Mouse (Mus musculus): ENCODE results near the gene Olfr1312. TPM values are rescaled to one million over a fixed set of nuclear protein-coding genes. Genes with fewer than 3 reads are reported as not detected.
"Not testable (repeated sequence)": the region's sequence is repeated elsewhere in the genome, so short reads cannot be mapped to it uniquely, and the experiment has no call there.

The Olfr1312 gene
- not detected in 2 replicates for polyA plus RNA-seq (2015; fragmentation: Nextera tagmentation; extraction: Ambion mirVana)

DNA sequence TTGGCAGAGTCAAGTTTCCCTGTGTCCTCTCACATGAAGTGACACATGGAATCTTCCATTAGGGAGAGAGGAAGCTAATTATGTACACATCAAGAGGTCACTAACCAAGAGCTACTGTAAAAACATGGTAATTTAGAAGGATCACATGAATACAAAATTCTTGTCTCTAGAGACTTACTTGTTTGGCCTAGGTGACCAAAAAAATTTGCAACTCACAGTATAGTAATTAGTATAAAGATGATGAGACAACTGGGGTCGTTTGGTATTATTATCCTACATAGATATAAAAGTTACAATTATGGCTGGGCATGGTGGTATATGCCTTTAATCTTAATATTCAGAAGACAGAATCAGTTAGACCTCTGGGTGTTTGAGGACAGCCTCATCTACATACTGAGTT, at the start of gene Olfr1312:
Gene Olfr1312, minus strand, starts transcription at position 101 of the 400 bp plus-strand sequence.
- no peaks in the 10 kb centered on the region for H3K4me1 ChIP-seq (replicated peaks)
- H3K36me3 ChIP-seq, result no peaks in the 10 kb centered on the region
- no peaks in the 10 kb centered on the region for H3K9me3 ChIP-seq
- 43% methylated on average over 1 of the region's 1 CpGs for WGBS
- ATAC-seq (ENCODE audit: low FRiP score, low read depth), result no peak
- no peaks in the 10 kb centered on the region for H3K27me3 ChIP-seq
- H3K4me3 ChIP-seq, result no peak within 1 kb of the TSS
- no peak within 1 kb of the TSS for H3K4me2 ChIP-seq
- H3K9ac ChIP-seq, result no peak within 1 kb of the TSS
- H3K27ac ChIP-seq (replicated peaks), result no peak within 1 kb of the TSS

DNA sequence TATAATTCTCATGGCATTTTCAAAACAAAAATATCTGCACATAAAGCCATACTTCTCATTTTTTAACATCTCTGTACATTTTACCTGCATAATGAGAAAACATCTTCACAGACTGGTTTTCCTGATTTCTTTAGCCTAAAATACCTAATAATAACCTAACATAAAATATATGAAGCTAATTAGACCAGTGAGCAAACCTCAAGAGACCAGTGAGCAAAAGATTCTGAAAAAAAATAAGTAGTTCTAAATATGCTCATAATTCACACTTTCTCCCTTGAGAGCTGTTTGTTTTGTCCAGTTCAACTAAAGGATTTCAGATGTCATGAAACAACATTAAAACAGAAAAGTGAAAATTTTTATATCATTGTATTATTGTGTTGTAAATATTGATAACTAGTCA, 46.6 kb upstream of the Olfr1312 start, which contains the start of gene Olfr1314:
Gene Olfr1314, minus strand, starts transcription at position 101 of the 400 bp plus-strand sequence.
- Histone ChIP-seq H3K9ac (no peak within 1 kb of the TSS), H3K9me3 (no peaks in the 10 kb centered on the region), H3K4me3 (no peak within 1 kb of the TSS), H3K4me2 (no peak within 1 kb of the TSS), H3K27me3 (no peaks in the 10 kb centered on the region), H3K4me1 (replicated peaks) (no peaks in the 10 kb centered on the region), H3K36me3 (no peaks in the 10 kb centered on the region), H3K27ac (replicated peaks) (no peak within 1 kb of the TSS)
- ATAC-seq (ENCODE audit: low FRiP score, low read depth), result no peak

DNA sequence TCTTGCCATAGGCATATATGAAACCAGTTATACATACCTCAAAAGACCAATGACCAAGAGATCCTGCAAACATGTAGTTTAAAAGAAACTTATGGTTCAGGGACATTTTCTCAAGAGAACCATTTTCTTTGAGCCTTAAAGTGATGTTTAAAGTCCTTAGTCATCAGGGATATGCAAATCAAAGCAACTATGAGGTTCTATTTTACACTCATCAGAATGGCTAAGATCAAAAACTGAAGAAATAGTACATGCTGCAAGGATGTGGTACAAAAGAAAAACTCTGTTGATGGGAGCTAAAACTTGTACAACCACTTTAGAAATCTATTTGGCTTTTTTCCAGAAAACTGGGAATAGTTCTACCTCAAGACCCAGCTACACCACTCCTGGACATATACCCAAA, 27.7 kb upstream of the Olfr1312 start, which contains the start of gene Olfr1313:
Gene Olfr1313, minus strand, starts transcription at position 101 of the 400 bp plus-strand sequence.
- no peak within 1 kb of the TSS for H3K4me3 ChIP-seq
- no peak for ATAC-seq (ENCODE audit: low FRiP score, low read depth)
- H3K27ac ChIP-seq (replicated peaks), result no peak within 1 kb of the TSS
- no peaks in the 10 kb centered on the region for H3K4me1 ChIP-seq (replicated peaks)
- H3K4me2 ChIP-seq, result no peak within 1 kb of the TSS
- H3K9ac ChIP-seq, result no peak within 1 kb of the TSS
- no peaks in the 10 kb centered on the region for H3K36me3 ChIP-seq
- H3K9me3 ChIP-seq, result no peaks in the 10 kb centered on the region
- no peaks in the 10 kb centered on the region for H3K27me3 ChIP-seq

DNA sequence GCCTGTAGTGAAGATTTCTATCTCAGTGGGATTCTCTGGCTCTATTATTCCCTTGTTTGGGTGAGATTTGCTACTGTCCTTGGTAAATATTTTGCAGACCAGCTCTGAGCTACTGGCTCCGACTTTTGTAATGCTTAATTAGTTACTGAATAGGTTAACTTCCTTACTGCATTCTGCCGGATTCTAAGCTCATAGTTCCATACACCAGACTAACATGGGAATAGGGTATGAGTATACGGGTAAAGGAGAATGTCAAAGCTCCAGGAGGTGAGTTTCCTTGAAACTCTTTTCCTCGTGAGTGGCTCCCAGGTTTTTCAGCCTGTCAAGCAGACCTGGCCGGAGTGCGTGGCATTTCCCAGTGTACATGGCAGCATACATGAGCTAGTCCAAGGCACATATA, 23.1 kb downstream of the Olfr1312 start:
- 50% methylated on average over 6 of the region's 6 CpGs for WGBS

DNA sequence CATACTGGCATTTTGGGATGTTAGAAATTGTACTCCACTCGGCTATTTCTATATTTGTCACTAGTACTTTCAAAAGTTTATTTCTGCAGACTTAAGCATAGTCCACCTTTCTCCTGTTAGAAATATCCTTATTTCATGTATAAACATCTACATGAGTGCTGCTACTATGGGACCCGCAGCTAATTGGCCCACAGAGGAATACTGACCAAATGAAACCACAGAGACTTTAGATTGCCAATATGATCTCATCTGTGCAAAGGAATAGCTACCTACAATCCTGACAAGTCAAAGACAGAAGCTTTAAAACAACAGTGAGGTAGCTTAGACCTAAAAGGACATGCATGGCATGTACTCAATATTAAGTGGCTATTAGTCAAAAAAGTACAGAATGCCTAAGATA, 25.7 kb downstream of the Olfr1312 start, which contains the start of gene Olfr1311:
Gene Olfr1311, minus strand, starts transcription at position 101 of the 400 bp plus-strand sequence.
- no peak within 1 kb of the TSS for H3K4me2 ChIP-seq
- no peaks in the 10 kb centered on the region for H3K36me3 ChIP-seq
- H3K27ac ChIP-seq (replicated peaks), result no peak within 1 kb of the TSS
- no peaks in the 10 kb centered on the region for H3K9me3 ChIP-seq
- H3K27me3 ChIP-seq, result no peaks in the 10 kb centered on the region
- no peak within 1 kb of the TSS for H3K4me3 ChIP-seq
- 93% methylated on average over 2 of the region's 2 CpGs for whole genome bisulfite sequencing
- no peak within 1 kb of the TSS for H3K9ac ChIP-seq
- no peak for ATAC-seq (ENCODE audit: low FRiP score, low read depth)
- no peaks in the 10 kb centered on the region for H3K4me1 ChIP-seq (replicated peaks)

More for the DNA sequence above, 23.1 kb downstream of the Olfr1312 start:
- H3K36me3 ChIP-seq; H3K4me1 ChIP-seq (replicated peaks); H3K27me3 ChIP-seq; H3K4me2 ChIP-seq; H3K9me3 ChIP-seq; H3K4me3 ChIP-seq; H3K27ac ChIP-seq (replicated peaks); ATAC-seq (ENCODE audit: low FRiP score, low read depth); H3K9ac ChIP-seq: not testable (repeated sequence)

DNA sequence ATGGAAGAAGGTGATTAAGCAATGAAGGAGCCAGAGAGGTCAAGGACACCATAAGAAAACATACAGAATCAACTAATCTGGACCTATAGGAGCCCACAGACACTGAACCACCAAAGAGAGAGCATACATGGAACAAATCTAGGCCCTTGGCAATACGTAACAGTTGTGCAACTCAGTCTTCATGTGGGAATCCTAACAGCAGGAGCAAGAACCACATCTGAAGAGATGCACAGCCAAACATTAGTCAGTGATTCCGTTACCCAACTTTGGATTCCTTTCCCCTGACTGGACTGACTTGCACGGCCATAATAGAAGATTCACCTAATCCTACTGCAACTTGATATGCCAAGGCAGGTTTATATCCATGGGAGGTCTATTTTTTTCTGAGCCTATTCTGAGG, 35.1 kb downstream of the Olfr1312 start:
- no peaks in the 10 kb centered on the region for H3K4me1 ChIP-seq (replicated peaks)
- H3K4me2 ChIP-seq, result no peak overlapping the region
- ATAC-seq (ENCODE audit: low FRiP score, low read depth), result no peak
- H3K27ac ChIP-seq (replicated peaks), result no peak overlapping the region
- H3K27me3 ChIP-seq, result no peaks in the 10 kb centered on the region
- H3K4me3 ChIP-seq, result no peak overlapping the region
- WGBS, result 89% methylated on average over 3 of the region's 3 CpGs
- no peaks in the 10 kb centered on the region for H3K36me3 ChIP-seq
- H3K9me3 ChIP-seq, result no peaks in the 10 kb centered on the region
- H3K9ac ChIP-seq, result no peak overlapping the region

DNA sequence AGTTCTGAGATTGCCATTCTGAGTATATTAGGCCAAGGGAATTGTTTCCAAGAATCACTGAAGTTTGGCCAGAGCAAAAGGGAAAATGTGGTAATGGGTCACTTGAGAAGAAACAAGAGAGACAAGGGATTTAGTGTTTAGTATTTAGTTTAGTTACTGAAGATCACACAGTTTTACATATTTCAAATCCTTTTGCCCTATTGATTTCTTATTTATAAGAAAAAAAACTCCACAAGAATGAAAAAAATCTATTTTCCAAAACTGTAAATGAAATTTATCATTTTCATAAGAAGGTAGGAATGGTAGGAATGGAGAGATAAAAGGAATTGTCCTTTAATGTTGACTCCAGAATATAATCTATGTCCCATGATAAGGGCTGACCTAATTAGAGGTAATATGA, 37.4 kb downstream of the Olfr1312 start, which contains the start of gene Olfr1310:
Gene Olfr1310, minus strand, starts transcription at position 101 of the 400 bp plus-strand sequence.
- Histone ChIP-seq H3K36me3 (no peaks in the 10 kb centered on the region), H3K27me3 (no peaks in the 10 kb centered on the region), H3K27ac (replicated peaks) (no peak within 1 kb of the TSS), H3K9ac (no peak within 1 kb of the TSS), H3K4me2 (no peak within 1 kb of the TSS), H3K9me3 (no peaks in the 10 kb centered on the region), H3K4me3 (no peak within 1 kb of the TSS), H3K4me1 (replicated peaks) (no peaks in the 10 kb centered on the region)
- no peak for ATAC-seq (ENCODE audit: low FRiP score, low read depth)

DNA sequence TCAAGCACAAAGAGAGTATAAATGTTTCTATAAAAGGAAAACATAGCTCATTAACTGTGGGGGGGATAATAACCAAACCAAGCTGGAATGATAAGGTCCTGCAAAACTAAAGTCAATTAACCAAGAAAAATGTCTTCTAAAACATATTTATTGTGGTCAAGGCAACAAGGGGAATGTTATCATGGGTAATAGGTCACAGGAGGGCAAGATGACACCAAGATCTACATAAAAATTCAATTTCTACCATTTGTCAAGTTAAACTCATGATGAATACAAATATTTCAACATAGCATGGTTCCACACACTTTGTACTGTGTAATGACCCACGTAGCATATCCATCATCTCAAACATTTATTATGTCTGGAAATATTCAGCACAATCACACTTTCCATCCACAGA, 59.9 kb downstream of the Olfr1312 start, which contains the start of gene Olfr1309:
Gene Olfr1309, minus strand, starts transcription at position 101 of the 400 bp plus-strand sequence.
- ATAC-seq (ENCODE audit: low FRiP score, low read depth), result no peak
- no peak within 1 kb of the TSS for H3K4me3 ChIP-seq
- 74% methylated on average over 1 of the region's 1 CpGs for WGBS

More for the DNA sequence above, 59.9 kb downstream of the Olfr1312 start, which contains the start of gene Olfr1309:
- Histone ChIP-seq H3K4me1 (replicated peaks) (no peaks in the 10 kb centered on the region), H3K27ac (replicated peaks) (no peak within 1 kb of the TSS), H3K27me3 (no peaks in the 10 kb centered on the region), H3K36me3 (no peaks in the 10 kb centered on the region), H3K4me2 (no peak within 1 kb of the TSS), H3K9ac (no peak within 1 kb of the TSS), H3K9me3 (no peaks in the 10 kb centered on the region)

Other genes starting within 250 kb of the Olfr1312 start
- not detected in 2 replicates for gene Olfr1303, start 229.9 kb downstream of the Olfr1312 start, polyA plus RNA-seq (2015; fragmentation: Nextera tagmentation; extraction: Ambion mirVana)
- not detected in 2 replicates for gene Olfr1305, start 173.1 kb downstream of the Olfr1312 start, polyA plus RNA-seq (2015; fragmentation: Nextera tagmentation; extraction: Ambion mirVana)
- not detected in 2 replicates for gene Olfr1306, start 134.0 kb downstream of the Olfr1312 start, polyA plus RNA-seq (2015; fragmentation: Nextera tagmentation; extraction: Ambion mirVana)
- gene Olfr1307, start 100.8 kb downstream of the Olfr1312 start, polyA plus RNA-seq (2015; fragmentation: Nextera tagmentation; extraction: Ambion mirVana), result 0.01 TPM in 1 of 2 replicates, not detected in the other
- gene Olfr1308, start 85.3 kb downstream of the Olfr1312 start, polyA plus RNA-seq (2015; fragmentation: Nextera tagmentation; extraction: Ambion mirVana), result not detected in 2 replicates
- not detected in 2 replicates for gene Olfr1309, start 60.0 kb downstream of the Olfr1312 start, polyA plus RNA-seq (2015; fragmentation: Nextera tagmentation; extraction: Ambion mirVana)
- gene Olfr1310, start 37.5 kb downstream of the Olfr1312 start, polyA plus RNA-seq (2015; fragmentation: Nextera tagmentation; extraction: Ambion mirVana), result not detected in 2 replicates
- gene Olfr1311, start 25.8 kb downstream of the Olfr1312 start, polyA plus RNA-seq (2015; fragmentation: Nextera tagmentation; extraction: Ambion mirVana), result not detected in 2 replicates
- not detected in 2 replicates for gene Olfr1313, start 27.6 kb upstream of the Olfr1312 start, polyA plus RNA-seq (2015; fragmentation: Nextera tagmentation; extraction: Ambion mirVana)
- gene Olfr1314, start 46.5 kb upstream of the Olfr1312 start, polyA plus RNA-seq (2015; fragmentation: Nextera tagmentation; extraction: Ambion mirVana), result 0.05 TPM in 1 of 2 replicates, not detected in the other
- gene Olfr1315-ps1, start 65.2 kb upstream of the Olfr1312 start, polyA plus RNA-seq (2015; fragmentation: Nextera tagmentation; extraction: Ambion mirVana), result not detected in 2 replicates
- not detected in 2 replicates for gene Olfr1316, start 84.7 kb upstream of the Olfr1312 start, polyA plus RNA-seq (2015; fragmentation: Nextera tagmentation; extraction: Ambion mirVana)
- gene Olfr1317, start 90.1 kb upstream of the Olfr1312 start, polyA plus RNA-seq (2015; fragmentation: Nextera tagmentation; extraction: Ambion mirVana), result not detected in 2 replicates
- gene Olfr1318, start 104.0 kb upstream of the Olfr1312 start, polyA plus RNA-seq (2015; fragmentation: Nextera tagmentation; extraction: Ambion mirVana), result 0.07 and 0.16 TPM in 2 replicates
- 24.4 and 27.4 TPM in 2 replicates for gene Lpcat4, start 189.2 kb upstream of the Olfr1312 start, polyA plus RNA-seq (2015; fragmentation: Nextera tagmentation; extraction: Ambion mirVana)
- gene Nutm1, start 209.1 kb upstream of the Olfr1312 start, polyA plus RNA-seq (2015; fragmentation: Nextera tagmentation; extraction: Ambion mirVana), result 0.04 and 0.05 TPM in 2 replicates
- 180 and 199 TPM in 2 replicates for gene Nop10, start 211.7 kb upstream of the Olfr1312 start, polyA plus RNA-seq (2015; fragmentation: Nextera tagmentation; extraction: Ambion mirVana)
- 16.4 and 16.9 TPM in 2 replicates for gene Slc12a6, start 215.6 kb upstream of the Olfr1312 start, polyA plus RNA-seq (2015; fragmentation: Nextera tagmentation; extraction: Ambion mirVana)
- gene Gm21985, start 216.1 kb upstream of the Olfr1312 start, polyA plus RNA-seq (2015; fragmentation: Nextera tagmentation; extraction: Ambion mirVana), result not detected in 2 replicates